Mouse (Mus musculus): Measurements from ENCODE around the gene Acp2. TPM values are rescaled to one million over a fixed set of nuclear protein-coding genes. Genes with fewer than 3 reads are reported as not detected.

Acp2 gene
- polyA plus RNA-seq, 1 experiment from 2014 or later: 11.3 TPM

DNA sequence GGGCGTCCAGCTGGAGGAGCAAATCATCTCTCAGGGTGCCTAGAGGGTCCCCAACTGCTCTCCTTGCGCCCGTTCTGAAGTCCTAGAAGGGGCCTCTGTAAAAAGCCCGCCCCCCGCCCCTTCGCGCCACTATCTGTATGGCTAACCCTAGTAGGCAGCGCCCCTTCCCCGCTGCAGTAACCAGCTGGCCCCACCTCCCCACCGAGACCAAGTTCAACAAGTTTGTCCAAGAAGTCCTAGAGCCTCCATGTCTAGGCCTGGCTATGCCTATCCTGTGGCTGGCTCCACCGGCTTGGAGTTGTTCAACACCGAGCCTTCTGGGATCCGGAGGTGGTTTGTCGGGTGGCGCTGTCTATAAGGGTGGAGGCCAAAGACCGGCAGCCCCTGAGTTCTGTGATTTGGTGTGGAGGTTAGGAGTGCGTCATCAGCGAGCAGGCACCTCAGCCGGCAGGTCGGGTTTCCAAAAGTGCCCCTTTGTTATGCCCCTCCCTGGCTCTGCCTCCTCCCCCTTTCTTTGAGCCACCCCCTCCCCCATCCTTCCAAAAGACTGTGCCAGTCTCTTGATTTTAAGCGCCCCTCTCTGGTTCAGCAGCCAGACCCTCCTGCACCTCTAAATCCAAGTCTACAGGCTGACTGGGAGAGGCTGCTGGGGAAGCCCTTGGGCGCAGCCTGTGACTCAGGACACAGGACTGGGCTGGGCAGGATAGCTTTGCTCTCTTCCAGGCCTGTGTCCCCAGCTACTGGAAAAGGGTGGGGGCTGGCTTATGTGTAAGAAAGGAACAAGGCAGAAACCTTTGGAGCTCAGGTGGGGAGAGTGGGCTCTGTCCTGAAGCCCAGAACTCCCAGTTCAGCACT, 54.7 kb downstream of the Acp2 start:
- Histone ChIP-seq H3K9me3 (replicated peaks; ENCODE audit: control insufficient read depth, low read length) (no peaks in the 10 kb centered on the region), H3K9ac (ENCODE audit: low read depth, low read length) (peak overlapping the region; percentile 22), H3K4me2 (ENCODE audit: low read depth, low read length) (peak overlapping the region; percentile 43), H3K4me3 (ENCODE audit: low read depth, low read length) (peak overlapping the region; percentile 52), H3K4me1 (ENCODE audit: control insufficient read depth, low read depth, low read length) (peaks cover 5% of the 10 kb centered on the region), H3K27me3 (ENCODE audit: control insufficient read depth, insufficient read depth, low read depth, low read length) (peaks cover 71% of the 10 kb centered on the region), H3K36me3 (ENCODE audit: control insufficient read depth, insufficient read depth) (no peaks in the 10 kb centered on the region), H3K27ac (ENCODE audit: low read length) (peak overlapping the region; percentile 36; the same call in 1 of the 2 replicates)
- WGBS (ENCODE audit: insufficient replicate concordance): 6% methylated on average over 22 of the region's 22 CpGs
- ATAC-seq (ENCODE audit: low read depth): peak; percentile 60

DNA sequence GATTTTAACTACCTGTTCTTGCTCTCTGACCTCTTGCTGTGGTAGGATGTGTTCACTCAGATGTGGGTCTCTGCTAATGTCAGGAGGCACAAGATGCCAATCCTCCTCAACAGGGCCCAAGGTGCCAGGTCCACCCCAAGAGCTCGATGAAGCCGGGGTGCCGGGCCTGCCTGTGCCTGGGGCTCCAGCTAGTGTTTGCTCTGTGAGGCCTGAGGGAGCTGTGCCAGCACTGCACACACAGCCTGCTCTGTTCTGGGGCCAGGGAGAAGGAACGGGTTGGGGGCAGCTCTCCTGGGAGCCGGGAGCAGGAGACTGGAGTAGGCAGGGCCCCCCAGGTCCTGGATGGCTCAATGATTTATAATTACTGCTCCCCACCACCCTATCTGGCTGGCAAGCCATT, 55.4 kb downstream of the Acp2 start:
- peaks cover 64% of the 10 kb centered on the region for H3K27me3 ChIP-seq (ENCODE audit: control insufficient read depth, insufficient read depth, low read depth, low read length)
- peak overlapping the region; percentile 5; the same call in 1 of the 2 replicates for H3K27ac ChIP-seq (ENCODE audit: low read length)
- peak overlapping the region; percentile 21; the same call in 1 of the 2 replicates for H3K9ac ChIP-seq (ENCODE audit: low read depth, low read length)
- 58% methylated on average over 5 of the region's 5 CpGs for WGBS (ENCODE audit: insufficient replicate concordance)
- H3K36me3 ChIP-seq (ENCODE audit: control insufficient read depth, insufficient read depth): no peaks in the 10 kb centered on the region
- no peaks in the 10 kb centered on the region for H3K9me3 ChIP-seq (replicated peaks; ENCODE audit: control insufficient read depth, low read length)
- 0 out of 2 replicates have a peak, but pooled peaks have one; percentile 14 for ATAC-seq (ENCODE audit: low read depth)
- H3K4me1 ChIP-seq (ENCODE audit: control insufficient read depth, low read depth, low read length): peaks cover 5% of the 10 kb centered on the region
- H3K4me3 ChIP-seq (ENCODE audit: low read depth, low read length): peak overlapping the region; percentile 52
- H3K4me2 ChIP-seq (ENCODE audit: low read depth, low read length): peak overlapping the region; percentile 43

DNA sequence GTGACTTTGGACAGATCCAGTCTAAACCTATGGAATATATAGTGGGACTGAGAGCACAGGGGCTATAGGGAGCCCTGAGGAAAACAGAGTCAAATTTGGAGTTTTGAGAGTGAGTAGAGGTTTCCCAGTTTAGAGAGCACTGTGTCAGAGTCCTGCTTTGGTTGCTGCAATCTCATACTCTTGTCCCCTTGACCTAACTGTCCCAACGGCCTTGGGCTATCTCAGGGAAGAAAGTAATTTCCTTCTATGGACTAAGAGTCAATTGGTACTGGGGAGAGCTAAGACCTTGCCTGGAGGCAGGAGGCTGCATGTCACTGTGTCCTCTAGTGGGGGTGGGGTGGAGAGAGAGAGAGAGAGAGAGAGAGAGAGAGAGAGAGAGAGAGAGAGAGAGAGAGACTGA, 56.1 kb downstream of the Acp2 start:
- WGBS (ENCODE audit: insufficient replicate concordance): 35% methylated on average over 1 of the region's 1 CpGs
- Histone ChIP-seq H3K9me3 (replicated peaks; ENCODE audit: control insufficient read depth, low read length) (no peaks in the 10 kb centered on the region), H3K27me3 (ENCODE audit: control insufficient read depth, insufficient read depth, low read depth, low read length) (peaks cover 57% of the 10 kb centered on the region), H3K9ac (ENCODE audit: low read depth, low read length) (no peak overlapping the region), H3K4me2 (ENCODE audit: low read depth, low read length) (peak overlapping the region; percentile 43; the same call in 1 of the 2 replicates), H3K4me1 (ENCODE audit: control insufficient read depth, low read depth, low read length) (peaks cover 7% of the 10 kb centered on the region), H3K27ac (ENCODE audit: low read length) (no peak overlapping the region), H3K4me3 (ENCODE audit: low read depth, low read length) (no peak overlapping the region), H3K36me3 (ENCODE audit: control insufficient read depth, insufficient read depth) (no peaks in the 10 kb centered on the region)
- ATAC-seq (ENCODE audit: low read depth): no peak

- WGBS (ENCODE audit: insufficient replicate concordance): 64% methylated on average over 1 of the region's 1 CpGs
- Histone ChIP-seq H3K9ac (ENCODE audit: low read depth, low read length) (no peak overlapping the region), H3K4me2 (ENCODE audit: low read depth, low read length) (no peak overlapping the region), H3K9me3 (replicated peaks; ENCODE audit: control insufficient read depth, low read length) (no peaks in the 10 kb centered on the region), H3K27ac (ENCODE audit: low read length) (no peak overlapping the region), H3K4me1 (ENCODE audit: control insufficient read depth, low read depth, low read length) (peaks cover 13% of the 10 kb centered on the region), H3K36me3 (ENCODE audit: control insufficient read depth, insufficient read depth) (no peaks in the 10 kb centered on the region), H3K27me3 (ENCODE audit: control insufficient read depth, insufficient read depth, low read depth, low read length) (peaks cover 50% of the 10 kb centered on the region), H3K4me3 (ENCODE audit: low read depth, low read length) (no peak overlapping the region)
- no peak for ATAC-seq (ENCODE audit: low read depth)
Measured at GRCm38 (mm10) chr2:91259493-91259892, 56.8 kb downstream of the Acp2 start.

Other genes starting within 250 kb of the Acp2 start
- 0.99 and 1.0 TPM in 2 replicates for gene Rapsn, start 167.3 kb upstream of the Acp2 start, polyA plus RNA-seq (2015; fragmentation: Nextera tagmentation; extraction: Ambion mirVana)
- 130 and 133 TPM in 2 replicates for gene Psmc3, start 148.9 kb upstream of the Acp2 start, polyA plus RNA-seq (2015; fragmentation: Nextera tagmentation; extraction: Ambion mirVana)
- 10.4 and 12.2 TPM in 2 replicates for gene Slc39a13, start 132.5 kb upstream of the Acp2 start, polyA plus RNA-seq (2015; fragmentation: Nextera tagmentation; extraction: Ambion mirVana)
- gene Spi1, start 120.5 kb upstream of the Acp2 start, polyA plus RNA-seq (2015; fragmentation: Nextera tagmentation; extraction: Ambion mirVana): 16.6 and 18.2 TPM in 2 replicates
- 0.07 and 0.08 TPM in 2 replicates for gene Mybpc3, start 84.7 kb upstream of the Acp2 start, polyA plus RNA-seq (2015; fragmentation: Nextera tagmentation; extraction: Ambion mirVana)
- gene Madd, start 19.0 kb upstream of the Acp2 start, polyA plus RNA-seq (2015; fragmentation: Nextera tagmentation; extraction: Ambion mirVana): 5.3 and 5.4 TPM in 2 replicates
- gene Nr1h3, start 51 bp upstream of the Acp2 start, polyA plus RNA-seq (2015; fragmentation: Nextera tagmentation; extraction: Ambion mirVana): 18.8 and 20.8 TPM in 2 replicates
- 5.9 and 6.2 TPM in 2 replicates for gene Ddb2, start 34.1 kb downstream of the Acp2 start, polyA plus RNA-seq (2015; fragmentation: Nextera tagmentation; extraction: Ambion mirVana)
- 18.2 and 19.9 TPM in 2 replicates for gene Pacsin3, start 53.1 kb downstream of the Acp2 start, polyA plus RNA-seq (2015; fragmentation: Nextera tagmentation; extraction: Ambion mirVana)
- gene Arfgap2, start 62.1 kb downstream of the Acp2 start, polyA plus RNA-seq (2015; fragmentation: Nextera tagmentation; extraction: Ambion mirVana): 64.8 and 65.8 TPM in 2 replicates
- 6.0 and 6.7 TPM in 2 replicates for gene 1110051M20Rik, start 241.8 kb downstream of the Acp2 start, polyA plus RNA-seq (2015; fragmentation: Nextera tagmentation; extraction: Ambion mirVana)